Mouse (Mus musculus): ENCODE results near the gene Cldn3. TPM values are rescaled to one million over a fixed set of nuclear protein-coding genes. Genes with fewer than 3 reads are reported as not detected.

Cldn3 gene
- total RNA-seq (2023) = not detected

DNA sequence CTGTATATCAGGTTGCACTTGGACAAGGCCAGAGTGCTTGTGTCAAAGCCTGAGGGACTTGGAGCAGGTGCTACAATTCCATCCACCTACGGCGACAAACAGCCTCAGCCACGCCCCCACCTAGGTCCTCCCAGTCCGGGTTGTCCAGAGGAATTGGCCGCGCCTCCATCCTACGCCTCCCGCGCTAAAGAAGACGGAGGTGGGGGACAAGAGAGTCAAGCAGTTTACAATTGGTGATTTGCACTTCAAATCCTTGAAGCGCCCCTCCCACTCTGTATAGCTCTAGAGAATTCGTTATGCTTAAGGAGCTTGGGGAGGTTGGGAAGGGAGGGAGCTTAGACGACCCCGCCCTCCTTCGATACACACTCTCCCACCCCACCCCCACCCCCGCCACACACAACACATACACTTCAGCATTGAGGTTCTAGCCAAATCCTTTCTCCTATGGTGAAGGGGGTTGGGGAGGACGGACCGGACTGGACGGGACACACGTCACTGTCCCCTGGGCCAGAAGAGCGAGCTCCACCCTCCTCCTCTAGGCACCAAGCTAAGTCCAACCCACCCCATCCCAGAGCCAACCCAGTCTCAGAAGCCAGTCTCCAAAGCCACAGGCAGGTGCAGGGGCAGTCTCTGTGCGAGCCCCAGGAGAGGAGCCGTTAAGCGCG, at the start of gene Cldn3:
TSS of gene Cldn3 (plus strand) at position 582 of the 665 bp plus-strand sequence.

DNA sequence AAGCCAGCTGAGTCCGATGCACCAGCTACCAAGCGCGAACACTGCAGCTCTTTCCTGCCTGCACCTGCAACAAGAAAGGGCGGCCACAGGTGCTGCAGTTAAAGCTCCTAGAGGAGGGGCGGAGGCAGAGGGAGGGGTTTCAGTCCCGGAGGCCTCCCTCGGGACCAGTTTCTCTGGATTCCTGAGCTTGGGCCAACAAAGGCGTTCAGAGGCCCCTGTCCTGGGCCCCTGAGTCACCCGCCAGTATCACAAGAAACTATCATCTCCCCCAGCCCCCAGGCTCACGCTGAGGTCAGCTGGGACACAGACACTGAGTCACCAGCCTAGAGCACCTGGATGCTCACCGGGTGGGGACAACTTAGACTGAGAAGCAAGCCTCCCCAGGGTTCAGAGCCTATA, 39.2 kb upstream of the Cldn3 start, which contains the start of gene Cldn4:
TSS of gene Cldn4 (minus strand) at position 78 of the 399 bp plus-strand sequence.

DNA sequence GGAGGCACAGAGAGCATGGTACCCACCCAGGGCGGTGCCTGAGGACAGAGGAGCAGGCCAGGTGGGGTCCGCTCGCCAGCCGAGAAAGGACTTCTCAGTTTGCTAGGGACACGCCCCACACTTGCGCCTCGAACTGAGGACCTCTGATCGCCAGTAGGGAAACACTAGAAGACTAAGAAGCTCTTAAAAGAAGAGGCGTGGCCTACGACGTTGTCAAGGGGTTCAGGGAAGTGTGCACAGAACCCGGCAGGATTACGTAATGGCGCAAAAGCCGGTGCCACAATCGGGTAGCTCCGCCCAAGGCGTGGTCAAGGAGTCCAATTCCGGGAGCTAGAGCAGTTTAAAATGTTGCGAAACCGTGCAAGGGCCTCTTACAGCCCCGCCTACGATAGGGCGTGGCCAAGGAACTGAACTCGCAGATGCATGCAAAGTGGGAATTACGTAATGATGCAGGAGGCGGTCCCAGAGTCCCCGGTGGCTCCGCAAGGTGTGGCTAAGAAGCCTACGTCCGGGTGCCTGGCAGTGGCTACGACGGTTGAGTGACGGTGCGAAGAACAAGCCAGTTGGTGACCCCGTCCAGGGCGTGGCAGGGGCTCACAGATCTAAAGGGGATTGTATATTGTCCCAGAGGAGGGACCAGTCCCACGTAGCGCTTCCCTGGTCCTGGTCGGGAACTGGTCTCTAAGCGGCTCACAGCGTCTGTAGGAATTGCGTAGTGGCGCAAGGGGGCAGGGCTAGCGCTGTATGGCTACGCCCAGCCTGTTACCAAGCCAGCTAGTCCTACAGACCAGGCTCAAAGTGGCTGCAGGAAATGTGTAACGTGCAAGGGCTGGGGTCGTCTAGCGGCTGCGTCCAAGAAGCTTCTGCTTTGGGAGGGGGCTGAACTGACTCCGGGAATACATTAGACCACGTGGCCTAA, 22.9 kb downstream of the Cldn3 start, which contains the start of gene Abhd11:
TSS of gene Abhd11 (plus strand) at position 482 of the 919 bp plus-strand sequence.

DNA sequence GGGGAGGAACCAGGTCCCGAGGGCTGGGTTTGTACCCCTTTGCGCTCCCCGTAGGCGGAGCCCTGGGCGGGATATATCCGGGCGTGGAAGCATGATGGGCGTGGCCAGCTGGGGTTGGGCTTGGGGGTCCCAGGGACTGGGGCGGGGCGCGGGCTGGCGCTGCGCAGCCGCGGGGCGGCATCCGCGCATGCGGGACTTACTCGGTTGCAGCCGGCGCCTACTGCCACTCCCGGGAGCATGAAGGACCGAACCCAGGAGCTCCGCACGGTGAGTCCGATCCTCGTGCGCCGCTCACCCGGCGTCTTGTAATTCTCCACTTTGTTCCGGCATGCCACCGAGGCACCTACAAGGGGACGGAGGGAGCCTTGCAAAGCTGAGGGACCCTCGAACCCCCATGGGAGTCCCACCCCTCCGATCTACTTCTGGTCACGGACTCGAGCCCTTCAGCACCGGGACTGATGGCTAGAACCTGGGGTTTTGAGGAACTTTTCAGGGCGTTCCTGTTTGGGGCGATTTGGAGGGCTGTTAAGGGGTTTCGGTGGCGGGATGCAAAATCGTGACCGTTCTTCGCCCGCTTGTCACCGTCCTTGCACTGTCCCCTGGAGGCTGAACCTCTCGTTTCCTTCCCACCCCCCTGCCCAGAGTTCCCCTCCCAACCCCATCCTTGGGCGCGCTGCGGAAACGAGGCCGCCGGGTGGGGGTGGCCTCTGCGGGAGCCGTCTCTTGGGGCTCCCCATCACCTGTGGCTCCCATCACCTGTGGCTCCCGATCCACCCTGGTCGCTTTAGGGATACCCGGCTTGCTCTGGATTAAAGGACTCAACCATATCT, 37.5 kb downstream of the Cldn3 start, which contains the start of gene Stx1a:
TSS of gene Stx1a (plus strand) at position 139 of the 830 bp plus-strand sequence.

Other genes starting within 250 kb of the Cldn3 start
- gene Eln, start 238.9 kb upstream of the Cldn3 start, total RNA-seq (2023) = not detected
- gene Tmem270, start 79.5 kb upstream of the Cldn3 start, total RNA-seq (2023) = not detected
- not detected for gene Cldn13, start 70.7 kb upstream of the Cldn3 start, total RNA-seq (2023)
- 10 to 100 TPM; 11.7 to 15.9 TPM for gene Mettl27, start 53.8 kb upstream of the Cldn3 start, total RNA-seq (2023)
- gene Cldn4, start 39.3 kb upstream of the Cldn3 start, total RNA-seq (2023) = not detected
- 10 to 100 TPM; 43.8 to 44.2 TPM for gene Abhd11, start 22.9 kb downstream of the Cldn3 start, total RNA-seq (2023)
- 10 to 100 TPM; 51.3 to 55.9 TPM for gene Stx1a, start 37.3 kb downstream of the Cldn3 start, total RNA-seq (2023)
- gene Dnajc30, start 78.0 kb downstream of the Cldn3 start, total RNA-seq (2023) = 10 to 100 TPM; 17.7 to 19.5 TPM
- gene Bud23, start 78.7 kb downstream of the Cldn3 start, total RNA-seq (2023) = 10 to 100 TPM; 67.9 to 86.3 TPM
- gene Vps37d, start 92.1 kb downstream of the Cldn3 start, total RNA-seq (2023) = not detected
- gene Mlxipl, start 103.7 kb downstream of the Cldn3 start, total RNA-seq (2023) = under 1 TPM in 1 of 2 experiments, not detected in 1; 0.35 TPM
- 10 to 100 TPM; 16.9 to 20.9 TPM for gene Tbl2, start 163.4 kb downstream of the Cldn3 start, total RNA-seq (2023)
- gene Bcl7b, start 182.1 kb downstream of the Cldn3 start, total RNA-seq (2023) = 10 to 100 TPM; 60.6 to 66.6 TPM
- gene Baz1b, start 201.1 kb downstream of the Cldn3 start, total RNA-seq (2023) = 100 to 1,000 TPM; 110 to 113 TPM